Mouse (Mus musculus): ENCODE data around the gene Hk1. TPM values are rescaled to one million over a fixed set of nuclear protein-coding genes. Genes with fewer than 3 reads are reported as not detected.

The Hk1 gene
- polyA plus RNA-seq, 1 experiment from 2014 or later = 11.1 TPM

DNA sequence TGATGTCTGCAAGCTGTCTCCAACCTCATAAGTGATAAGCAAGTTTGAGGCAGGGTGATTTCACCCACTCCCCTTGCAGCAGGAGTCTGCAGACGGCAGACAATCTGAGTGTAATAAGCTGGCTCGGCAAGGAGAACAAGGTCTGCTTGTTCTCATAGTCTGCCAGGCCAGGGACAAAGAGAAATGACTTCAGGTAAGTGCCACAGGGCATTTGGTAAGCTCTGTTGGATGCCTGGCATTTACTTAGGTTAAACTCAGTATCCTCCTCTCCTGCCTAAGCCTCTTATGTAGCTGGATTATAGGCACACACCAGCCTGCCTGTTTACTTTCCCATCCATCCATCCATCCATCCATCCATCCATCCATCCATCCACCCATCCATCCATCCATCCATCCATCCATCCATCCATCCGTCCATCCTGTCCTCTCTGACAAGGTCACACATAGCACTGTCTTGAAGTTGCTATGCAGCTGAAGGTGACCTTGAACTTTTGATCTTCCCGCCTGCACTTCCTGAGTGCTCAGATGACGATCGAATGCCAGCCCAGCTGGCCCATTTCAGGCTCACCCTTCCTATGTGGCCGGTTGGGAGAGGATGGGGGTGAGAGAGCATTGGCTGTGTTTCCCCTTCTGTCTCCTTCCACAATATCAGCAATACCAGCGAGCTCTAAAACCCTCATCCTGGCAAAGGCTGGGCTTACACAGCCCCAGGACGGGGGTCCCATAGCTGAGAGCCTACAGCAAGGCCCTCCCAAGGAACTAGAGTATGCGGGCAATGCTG is 69.3 kb downstream of the Hk1 start:
- no peaks in the 10 kb centered on the region for H3K27me3 ChIP-seq (replicated peaks; ENCODE audit: control insufficient read depth, insufficient read depth, low read length)
- no peaks in the 10 kb centered on the region for H3K4me1 ChIP-seq (replicated peaks; ENCODE audit: control insufficient read depth, insufficient read depth, low read length)
- no peaks in the 10 kb centered on the region for H3K36me3 ChIP-seq (ENCODE audit: control insufficient read depth, insufficient read depth)
- no peak for TF ChIP-seq CTCF (IDR thresholded peaks at IDR 0.05; ENCODE audit: low read depth)
- no peak overlapping the region for H3K27ac ChIP-seq (ENCODE audit: low read depth, low read length)
- no peak for ATAC-seq
- no peak overlapping the region for H3K9ac ChIP-seq (ENCODE audit: low read depth, low read length)
- no peak overlapping the region for H3K4me2 ChIP-seq (replicated peaks; ENCODE audit: low read depth)
- WGBS = 79% methylated on average over 10 of the region's 10 CpGs
- no peaks in the 10 kb centered on the region for H3K9me3 ChIP-seq (ENCODE audit: control insufficient read depth)
- no peak overlapping the region for H3K4me3 ChIP-seq (ENCODE audit: low read depth, low read length)

DNA sequence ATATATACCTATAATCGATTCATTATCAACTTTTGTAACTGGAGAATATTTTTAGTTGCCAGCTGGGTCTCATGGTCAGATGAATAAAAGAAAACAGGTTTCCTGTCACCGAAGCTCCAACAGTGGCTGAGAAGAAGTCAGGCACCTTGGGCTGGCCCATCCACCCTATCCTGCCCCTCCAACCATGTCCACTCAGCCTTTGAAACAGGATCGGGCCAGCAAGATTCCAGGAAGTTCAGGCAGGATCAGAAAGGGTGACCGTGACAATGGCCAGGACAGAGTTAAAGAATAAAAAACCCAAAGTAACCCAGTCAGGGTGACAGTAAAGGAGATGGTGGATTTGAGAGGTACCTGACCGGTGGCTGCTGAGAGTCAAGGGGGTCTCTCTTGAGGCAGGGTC is 70.1 kb downstream of the Hk1 start:
- Histone ChIP-seq H3K9ac (ENCODE audit: low read depth, low read length) (no peak overlapping the region), H3K27ac (ENCODE audit: low read depth, low read length) (no peak overlapping the region), H3K27me3 (replicated peaks; ENCODE audit: control insufficient read depth, insufficient read depth, low read length) (no peaks in the 10 kb centered on the region), H3K9me3 (ENCODE audit: control insufficient read depth) (no peaks in the 10 kb centered on the region), H3K4me2 (replicated peaks; ENCODE audit: low read depth) (no peak overlapping the region), H3K4me3 (ENCODE audit: low read depth, low read length) (no peak overlapping the region), H3K36me3 (ENCODE audit: control insufficient read depth, insufficient read depth) (peaks cover 1% of the 10 kb centered on the region; the same call in 1 of the 2 replicates), H3K4me1 (replicated peaks; ENCODE audit: control insufficient read depth, insufficient read depth, low read length) (no peaks in the 10 kb centered on the region)
- ATAC-seq = no peak
- 92% methylated on average over 5 of the region's 5 CpGs for WGBS
- no peak for TF ChIP-seq CTCF (IDR thresholded peaks at IDR 0.05; ENCODE audit: low read depth)

DNA sequence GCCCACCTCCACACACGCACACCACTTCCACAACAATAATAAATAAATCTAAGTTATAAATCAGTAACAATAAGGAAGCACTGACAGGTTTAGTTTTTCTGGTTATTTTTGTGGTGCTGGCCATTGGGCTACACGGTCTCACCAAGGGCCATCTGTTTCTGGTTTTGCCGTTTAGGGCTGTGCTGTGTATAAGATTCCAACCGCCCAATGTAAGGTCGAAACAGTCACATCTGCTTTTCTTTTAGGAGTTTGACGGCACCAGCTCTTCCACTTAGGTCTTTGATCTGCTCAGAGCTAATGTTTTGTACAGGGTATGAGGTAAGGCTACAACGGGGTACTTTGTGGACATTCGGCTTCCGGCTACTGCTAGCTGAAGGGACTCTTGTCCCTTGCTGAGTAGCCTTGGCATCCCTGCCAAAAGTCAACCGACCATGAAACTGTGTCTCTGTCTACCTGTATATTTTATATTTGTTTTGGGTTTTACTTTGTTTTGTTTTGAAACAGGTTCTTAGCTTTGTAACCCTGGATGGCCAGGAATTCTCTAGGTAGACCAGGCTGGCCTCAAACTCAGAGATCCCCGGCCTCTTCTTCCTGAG is 70.7 kb downstream of the Hk1 start:
- Histone ChIP-seq H3K9ac (ENCODE audit: low read depth, low read length) (no peak overlapping the region), H3K4me2 (replicated peaks; ENCODE audit: low read depth) (no peak overlapping the region), H3K4me1 (replicated peaks; ENCODE audit: control insufficient read depth, insufficient read depth, low read length) (no peaks in the 10 kb centered on the region), H3K27ac (ENCODE audit: low read depth, low read length) (no peak overlapping the region), H3K4me3 (ENCODE audit: low read depth, low read length) (no peak overlapping the region), H3K36me3 (ENCODE audit: control insufficient read depth, insufficient read depth) (peaks cover 6% of the 10 kb centered on the region; the same call in 1 of the 2 replicates), H3K9me3 (ENCODE audit: control insufficient read depth) (no peaks in the 10 kb centered on the region), H3K27me3 (replicated peaks; ENCODE audit: control insufficient read depth, insufficient read depth, low read length) (no peaks in the 10 kb centered on the region)
- WGBS = 86% methylated on average over 11 of the region's 11 CpGs
- TF ChIP-seq CTCF (IDR thresholded peaks at IDR 0.05; ENCODE audit: low read depth) = no peak
- ATAC-seq = no peak

GRCm38 (mm10) chr10:62306483-62306882 is 73.2 kb downstream of the Hk1 start:
- 55% methylated on average over 3 of the region's 3 CpGs for WGBS
- H3K4me3 ChIP-seq (ENCODE audit: low read depth, low read length) = no peak overlapping the region
- no peak for ATAC-seq
- H3K4me1 ChIP-seq (replicated peaks; ENCODE audit: control insufficient read depth, insufficient read depth, low read length) = no peaks in the 10 kb centered on the region
- no peak overlapping the region for H3K9ac ChIP-seq (ENCODE audit: low read depth, low read length)
- no peak overlapping the region for H3K27ac ChIP-seq (ENCODE audit: low read depth, low read length)
- H3K9me3 ChIP-seq (ENCODE audit: control insufficient read depth) = no peaks in the 10 kb centered on the region
- peaks cover 6% of the 10 kb centered on the region; the same call in 1 of the 2 replicates for H3K36me3 ChIP-seq (ENCODE audit: control insufficient read depth, insufficient read depth)
- H3K27me3 ChIP-seq (replicated peaks; ENCODE audit: control insufficient read depth, insufficient read depth, low read length) = no peaks in the 10 kb centered on the region
- TF ChIP-seq CTCF (IDR thresholded peaks at IDR 0.05; ENCODE audit: low read depth) = no peak
- no peak overlapping the region for H3K4me2 ChIP-seq (replicated peaks; ENCODE audit: low read depth)

- Histone ChIP-seq H3K27ac (ENCODE audit: low read depth, low read length) (no peak overlapping the region), H3K9ac (ENCODE audit: low read depth, low read length) (no peak overlapping the region), H3K4me3 (ENCODE audit: low read depth, low read length) (no peak overlapping the region), H3K4me1 (replicated peaks; ENCODE audit: control insufficient read depth, insufficient read depth, low read length) (no peaks in the 10 kb centered on the region), H3K36me3 (ENCODE audit: control insufficient read depth, insufficient read depth) (peaks cover 6% of the 10 kb centered on the region; the same call in 1 of the 2 replicates), H3K4me2 (replicated peaks; ENCODE audit: low read depth) (no peak overlapping the region), H3K27me3 (replicated peaks; ENCODE audit: control insufficient read depth, insufficient read depth, low read length) (no peaks in the 10 kb centered on the region), H3K9me3 (ENCODE audit: control insufficient read depth) (no peaks in the 10 kb centered on the region)
- ATAC-seq = no peak
- TF ChIP-seq CTCF (IDR thresholded peaks at IDR 0.05; ENCODE audit: low read depth) = no peak
- 67% methylated on average over 6 of the region's 6 CpGs for WGBS
Measured at GRCm38 (mm10) chr10:62305090-62305489, 74.6 kb downstream of the Hk1 start.

DNA sequence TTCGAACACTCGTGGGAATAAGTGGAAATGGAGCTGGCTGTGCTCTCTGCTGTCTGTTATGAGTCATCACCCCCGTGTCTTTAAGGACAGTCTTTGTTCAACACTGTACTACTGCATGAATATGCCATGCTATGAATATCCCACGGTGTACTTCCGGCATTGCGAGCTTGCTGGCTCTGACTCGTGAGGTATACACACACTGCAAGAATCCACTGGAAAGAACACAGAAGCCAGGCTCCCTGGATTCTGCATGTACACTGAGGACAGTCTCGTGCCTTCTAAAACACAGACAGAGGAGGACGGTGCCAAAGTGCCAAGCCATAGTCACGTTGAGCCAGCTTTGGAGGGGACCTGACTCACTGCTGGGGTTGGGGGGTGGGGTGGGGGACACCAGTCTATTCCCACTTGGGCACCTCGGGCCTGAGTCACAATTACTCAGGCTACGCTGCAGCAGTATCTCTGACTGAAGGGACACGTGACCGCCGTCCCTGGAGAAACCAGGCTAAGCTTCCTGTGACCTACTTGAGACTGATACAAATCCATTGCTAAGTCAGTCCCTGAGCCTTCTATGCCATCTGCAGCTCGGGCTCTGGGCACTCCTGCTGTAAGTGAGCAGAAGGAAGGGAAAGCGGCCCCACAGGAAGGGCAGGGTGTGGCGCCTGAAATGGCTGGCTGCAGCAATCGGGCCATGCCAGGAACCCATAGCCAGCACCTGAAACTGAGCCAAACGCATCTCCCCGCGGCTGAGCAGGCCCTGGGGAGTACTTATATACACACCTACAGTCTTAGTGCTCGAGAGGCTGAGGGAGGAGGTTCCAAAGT is 79.5 kb downstream of the Hk1 start:
- peaks cover 8% of the 10 kb centered on the region; the same call in 1 of the 2 replicates for H3K36me3 ChIP-seq (ENCODE audit: control insufficient read depth, insufficient read depth)
- no peaks in the 10 kb centered on the region for H3K4me1 ChIP-seq (replicated peaks; ENCODE audit: control insufficient read depth, insufficient read depth, low read length)
- no peak overlapping the region for H3K9ac ChIP-seq (ENCODE audit: low read depth, low read length)
- no peak for TF ChIP-seq CTCF (IDR thresholded peaks at IDR 0.05; ENCODE audit: low read depth)
- WGBS = 74% methylated on average over 23 of the region's 23 CpGs
- no peaks in the 10 kb centered on the region for H3K27me3 ChIP-seq (replicated peaks; ENCODE audit: control insufficient read depth, insufficient read depth, low read length)
- no peak overlapping the region for H3K27ac ChIP-seq (ENCODE audit: low read depth, low read length)
- ATAC-seq = no peak
- no peaks in the 10 kb centered on the region for H3K9me3 ChIP-seq (ENCODE audit: control insufficient read depth)
- H3K4me2 ChIP-seq (replicated peaks; ENCODE audit: low read depth) = no peak overlapping the region
- no peak overlapping the region for H3K4me3 ChIP-seq (ENCODE audit: low read depth, low read length)
